Mouse (Mus musculus) embryonic facial prominence, embryonic 11.5 days (tissue): ENCODE data around the gene Hhat. TPM values are rescaled to one million over a fixed set of nuclear protein-coding genes. Genes with fewer than 3 reads are reported as not detected.

Experiments used
- ATAC-seq: fragments of 200-750 bp; cut with Nextera tagmentation; replicated peaks from 2 replicates; pipeline ENCODE4 v1.8.0; 2017; ENCODE audit warnings: low read depth; ENCODE audit not compliant: insufficient number of reproducible peaks, low FRiP score, low TSS enrichment
- DNase-seq: peaks from one replicate; pipeline ENCODE4 v3.0.0-alpha.2; 2015; ENCODE audit warnings: low spot score
- H3K27ac ChIP-seq: fragments of 300-500 bp; sonication (generic); replicated peaks from 2 replicates; pipeline ENCODE4 v1.5.1; 2014; ENCODE audit warnings: mild to moderate bottlenecking, low read depth, low read length, control low read depth
- H3K27me3 ChIP-seq: fragments of 300-500 bp; sonication (generic); 2 replicates; pipeline ENCODE4 v1.6.1; 2014; ENCODE audit warnings: mild to moderate bottlenecking, low read length, moderate library complexity, mixed read lengths; ENCODE audit not compliant: control insufficient read depth, insufficient read depth
- H3K36me3 ChIP-seq: fragments of 300-500 bp; sonication (generic); replicated peaks from 2 replicates; pipeline ENCODE4 v1.6.1; 2014; ENCODE audit warnings: low read depth, mild to moderate bottlenecking, low read length, moderate library complexity, mixed read lengths; ENCODE audit not compliant: control insufficient read depth, insufficient read depth
- H3K4me1 ChIP-seq: fragments of 300-500 bp; sonication (generic); 2 replicates; pipeline ENCODE4 v1.6.1; 2014; ENCODE audit warnings: low read length, mixed read lengths; ENCODE audit not compliant: control insufficient read depth, insufficient read depth
- H3K4me2 ChIP-seq: fragments of 300-500 bp; sonication (generic); 2 replicates; pipeline ENCODE4 v1.6.1; 2014; ENCODE audit warnings: low read depth, mild to moderate bottlenecking, control low read depth, low read length, moderate library complexity
- H3K4me3 ChIP-seq: fragments of 300-500 bp; sonication (generic); 2 replicates; pipeline ENCODE4 v1.5.1; 2014; ENCODE audit warnings: low read depth, low read length, control low read depth
- H3K9ac ChIP-seq: fragments of 300-500 bp; sonication (generic); replicated peaks from 2 replicates; pipeline ENCODE4 v1.6.1; 2014; ENCODE audit warnings: mild to moderate bottlenecking, control low read depth, low read length
- H3K9me3 ChIP-seq: fragments of 300-500 bp; sonication (generic); replicated peaks from 2 replicates; pipeline ENCODE4 v1.6.1; 2016; ENCODE audit warnings: mild to moderate bottlenecking, low read length, inconsistent platforms, mixed read lengths; ENCODE audit not compliant: control insufficient read depth
- WGBS: fragments of 180-500 bp; shearing (Covaris S2); extraction: QIAGEN DNeasy Blood & Tissue Kit; methylation state at CpG from one replicate; pipeline ENCODE4 v1.1.7; 2014; 5-methylcytosine and 5-hydroxymethylcytosine counted together
- polyA plus RNA-seq: library from polyadenylated mRNA; unstranded; fragments of >200 nt; fragmentation: Nextera tagmentation; extraction: Ambion mirVana; gene quantifications from 2 replicates; pipeline ENCODE4 v1.2.1, GENCODE M21; 2014

The Hhat gene
- polyA plus RNA-seq, 1 experiment from 2014 or later, result 9.1 TPM

- Histone ChIP-seq H3K4me1 (no peaks in the 10 kb centered on the region), H3K27me3 (no peaks in the 10 kb centered on the region), H3K36me3 (no peaks in the 10 kb centered on the region), H3K9ac (no peak overlapping the region), H3K4me3 (no peak overlapping the region), H3K9me3 (no peaks in the 10 kb centered on the region), H3K4me2 (no peak overlapping the region), H3K27ac (no peak overlapping the region)
- WGBS, result 66% methylated on average over 5 of the region's 5 CpGs
- DNase-seq (no peak), ATAC-seq (no peak)
Observed at GRCm38 (mm10) chr1:192677236-192677635, 93.8 kb downstream of the Hhat start.

- ATAC-seq, result no peak
- Histone ChIP-seq H3K27ac (no peak overlapping the region), H3K4me3 (no peak overlapping the region), H3K9me3 (no peaks in the 10 kb centered on the region), H3K36me3 (no peaks in the 10 kb centered on the region), H3K4me1 (no peaks in the 10 kb centered on the region), H3K27me3 (no peaks in the 10 kb centered on the region), H3K9ac (no peak overlapping the region), H3K4me2 (no peak overlapping the region)
- 53% methylated on average over 4 of the region's 4 CpGs for WGBS
- DNase-seq, result no peak
Observed at GRCm38 (mm10) chr1:192663608-192664007, 107.4 kb downstream of the Hhat start.

GRCm38 (mm10) chr1:192663092-192663491 lies 107.9 kb downstream of the Hhat start:
- ATAC-seq (no peak), DNase-seq (no peak)
- no peak overlapping the region for H3K4me2 ChIP-seq
- 72% methylated on average over 5 of the region's 5 CpGs for WGBS
- H3K9ac ChIP-seq, result no peak overlapping the region
- no peaks in the 10 kb centered on the region for H3K9me3 ChIP-seq
- H3K4me1 ChIP-seq, result no peaks in the 10 kb centered on the region
- H3K27ac ChIP-seq, result no peak overlapping the region
- no peaks in the 10 kb centered on the region for H3K36me3 ChIP-seq
- H3K27me3 ChIP-seq, result no peaks in the 10 kb centered on the region
- H3K4me3 ChIP-seq, result no peak overlapping the region

GRCm38 (mm10) chr1:192661612-192662011 lies 109.4 kb downstream of the Hhat start:
- no peaks in the 10 kb centered on the region for H3K36me3 ChIP-seq
- H3K27ac ChIP-seq, result no peak overlapping the region
- DNase-seq, result no peak
- no peak overlapping the region for H3K4me3 ChIP-seq
- no peaks in the 10 kb centered on the region for H3K27me3 ChIP-seq
- no peak overlapping the region for H3K4me2 ChIP-seq
- no peak for ATAC-seq
- no peaks in the 10 kb centered on the region for H3K9me3 ChIP-seq
- H3K9ac ChIP-seq, result no peak overlapping the region
- no peaks in the 10 kb centered on the region for H3K4me1 ChIP-seq

- no peak overlapping the region for H3K4me2 ChIP-seq
- no peak for ATAC-seq
- no peaks in the 10 kb centered on the region for H3K9me3 ChIP-seq
- H3K27me3 ChIP-seq, result no peaks in the 10 kb centered on the region
- WGBS, result 83% methylated on average over 6 of the region's 6 CpGs
- DNase-seq, result no peak
- no peaks in the 10 kb centered on the region for H3K4me1 ChIP-seq
- no peaks in the 10 kb centered on the region for H3K36me3 ChIP-seq
- H3K27ac ChIP-seq, result no peak overlapping the region
- no peak overlapping the region for H3K9ac ChIP-seq
- no peak overlapping the region for H3K4me3 ChIP-seq
Observed at GRCm38 (mm10) chr1:192657417-192657816, 113.6 kb downstream of the Hhat start.

GRCm38 (mm10) chr1:192651981-192652605 lies 118.9 kb downstream of the Hhat start:
- WGBS, result 57% methylated on average over 8 of the region's 8 CpGs
- no peaks in the 10 kb centered on the region for H3K9me3 ChIP-seq
- no peak overlapping the region for H3K27ac ChIP-seq
- H3K4me1 ChIP-seq, result no peaks in the 10 kb centered on the region; the same call in 1 of the 2 replicates
- no peak overlapping the region for H3K4me3 ChIP-seq
- no peaks in the 10 kb centered on the region for H3K36me3 ChIP-seq
- ATAC-seq (no peak), DNase-seq (no peak)
- no peaks in the 10 kb centered on the region for H3K27me3 ChIP-seq
- no peak overlapping the region for H3K4me2 ChIP-seq
- no peak overlapping the region for H3K9ac ChIP-seq

GRCm38 (mm10) chr1:192650586-192650985 lies 120.4 kb downstream of the Hhat start:
- ATAC-seq (no peak), DNase-seq (no peak)
- Histone ChIP-seq H3K27ac (no peak overlapping the region), H3K4me3 (no peak overlapping the region), H3K9ac (no peak overlapping the region), H3K36me3 (no peaks in the 10 kb centered on the region), H3K27me3 (no peaks in the 10 kb centered on the region), H3K9me3 (no peaks in the 10 kb centered on the region), H3K4me1 (no peaks in the 10 kb centered on the region; the same call in 1 of the 2 replicates), H3K4me2 (no peak overlapping the region)
- 75% methylated on average over 7 of the region's 7 CpGs for WGBS

- no peak overlapping the region for H3K4me3 ChIP-seq
- no peaks in the 10 kb centered on the region for H3K36me3 ChIP-seq
- DNase-seq (no peak), ATAC-seq (no peak)
- H3K27me3 ChIP-seq, result no peaks in the 10 kb centered on the region
- no peak overlapping the region for H3K9ac ChIP-seq
- no peaks in the 10 kb centered on the region; the same call in 1 of the 2 replicates for H3K4me1 ChIP-seq
- H3K27ac ChIP-seq, result no peak overlapping the region
- WGBS, result 85% methylated on average over 4 of the region's 4 CpGs
- H3K9me3 ChIP-seq, result no peaks in the 10 kb centered on the region
- H3K4me2 ChIP-seq, result no peak overlapping the region
Observed at GRCm38 (mm10) chr1:192650023-192650422, 121.0 kb downstream of the Hhat start.
